Mouse (Mus musculus): ENCODE measurements around the gene Osbpl5. TPM values are rescaled to one million over a fixed set of nuclear protein-coding genes. Genes with fewer than 3 reads are reported as not detected.

Gene Osbpl5
- polyA plus RNA-seq, 2 experiments = 51.3 to 60.4 TPM

- Histone ChIP-seq H3K27ac (replicated peaks; ENCODE audit: low read depth, low read length) (no peak overlapping the region), H3K9me3 (ENCODE audit: control insufficient read depth, low read length) (no peaks in the 10 kb centered on the region), H3K27me3 (ENCODE audit: control insufficient read depth, insufficient read depth, low read length) (no peaks in the 10 kb centered on the region), H3K4me3 (replicated peaks; ENCODE audit: low read length) (peak overlapping the region; percentile 4; the same call in 1 of the 2 replicates), H3K4me2 (replicated peaks; ENCODE audit: low read depth, low read length, severe bottlenecking) (peak overlapping the region; percentile 46), H3K9ac (ENCODE audit: low read depth, low read length, severe bottlenecking) (peak overlapping the region; percentile 45; the same call in 1 of the 2 replicates), H3K4me1 (ENCODE audit: control insufficient read depth, insufficient read depth, low read length) (no peaks in the 10 kb centered on the region), H3K36me3 (ENCODE audit: control insufficient read depth, insufficient read depth, low read length) (no peaks in the 10 kb centered on the region)
- TF ChIP-seq POLR2A (IDR thresholded peaks at IDR 0.05; ENCODE audit: borderline replicate concordance, extremely low read depth, insufficient read depth, insufficient read length) = no peak
- 2% methylated on average over 16 of the region's 16 CpGs for WGBS
- ATAC-seq (ENCODE audit: low FRiP score, low read depth) (peak; percentile 88), DNase-seq (ENCODE audit: low spot score) (peak; percentile 93)
These were observed 8.5 kb downstream of the Osbpl5 start for GRCm38 (mm10) chr7:143748041-143748868.

GRCm38 (mm10) chr7:143740653-143741052 is 16.1 kb downstream of the Osbpl5 start:
- H3K4me3 ChIP-seq (replicated peaks; ENCODE audit: low read length) = peak overlapping the region; percentile 70
- no peak overlapping the region for H3K27ac ChIP-seq (replicated peaks; ENCODE audit: low read depth, low read length)
- 21% methylated on average over 2 of the region's 2 CpGs for WGBS
- H3K9ac ChIP-seq (ENCODE audit: low read depth, low read length, severe bottlenecking) = peak overlapping the region; percentile 90
- no peaks in the 10 kb centered on the region for H3K9me3 ChIP-seq (ENCODE audit: control insufficient read depth, low read length)
- H3K27me3 ChIP-seq (ENCODE audit: control insufficient read depth, insufficient read depth, low read length) = no peaks in the 10 kb centered on the region
- no peak for TF ChIP-seq POLR2A (IDR thresholded peaks at IDR 0.05; ENCODE audit: borderline replicate concordance, extremely low read depth, insufficient read depth, insufficient read length)
- H3K4me2 ChIP-seq (replicated peaks; ENCODE audit: low read depth, low read length, severe bottlenecking) = peak overlapping the region; percentile 62
- no peak for DNase-seq (ENCODE audit: low spot score)
- 0 out of 2 replicates have a peak, but pooled peaks have one; percentile 3 for ATAC-seq (ENCODE audit: low FRiP score, low read depth)
- no peaks in the 10 kb centered on the region for H3K36me3 ChIP-seq (ENCODE audit: control insufficient read depth, insufficient read depth, low read length)
- H3K4me1 ChIP-seq (ENCODE audit: control insufficient read depth, insufficient read depth, low read length) = peaks cover 25% of the 10 kb centered on the region

GRCm38 (mm10) chr7:143739511-143740461 is 17.0 kb downstream of the Osbpl5 start:
- Histone ChIP-seq H3K4me1 (ENCODE audit: control insufficient read depth, insufficient read depth, low read length) (peaks cover 25% of the 10 kb centered on the region), H3K4me2 (replicated peaks; ENCODE audit: low read depth, low read length, severe bottlenecking) (peak overlapping the region; percentile 62), H3K9me3 (ENCODE audit: control insufficient read depth, low read length) (no peaks in the 10 kb centered on the region), H3K4me3 (replicated peaks; ENCODE audit: low read length) (peak overlapping the region; percentile 70), H3K27ac (replicated peaks; ENCODE audit: low read depth, low read length) (peak overlapping the region; percentile 81), H3K27me3 (ENCODE audit: control insufficient read depth, insufficient read depth, low read length) (no peaks in the 10 kb centered on the region), H3K9ac (ENCODE audit: low read depth, low read length, severe bottlenecking) (peak overlapping the region; percentile 90), H3K36me3 (ENCODE audit: control insufficient read depth, insufficient read depth, low read length) (peaks cover 2% of the 10 kb centered on the region; the same call in 1 of the 2 replicates)
- ATAC-seq (ENCODE audit: low FRiP score, low read depth) (peak; percentile 96), DNase-seq (ENCODE audit: low spot score) (peak; percentile 83)
- peak; percentile 78; the same call in 1 of the 2 replicates for TF ChIP-seq POLR2A (IDR thresholded peaks at IDR 0.05; ENCODE audit: borderline replicate concordance, extremely low read depth, insufficient read depth, insufficient read length)
- under 1% methylated on average over 30 of the region's 38 CpGs for WGBS

GRCm38 (mm10) chr7:143738601-143739006 is 18.2 kb downstream of the Osbpl5 start:
- H3K9ac ChIP-seq (ENCODE audit: low read depth, low read length, severe bottlenecking) = peak overlapping the region; percentile 90
- H3K36me3 ChIP-seq (ENCODE audit: control insufficient read depth, insufficient read depth, low read length) = peaks cover 10% of the 10 kb centered on the region
- H3K4me3 ChIP-seq (replicated peaks; ENCODE audit: low read length) = peak overlapping the region; percentile 70
- H3K4me2 ChIP-seq (replicated peaks; ENCODE audit: low read depth, low read length, severe bottlenecking) = peak overlapping the region; percentile 62
- 41% methylated on average over 5 of the region's 5 CpGs for WGBS
- TF ChIP-seq POLR2A (IDR thresholded peaks at IDR 0.05; ENCODE audit: borderline replicate concordance, extremely low read depth, insufficient read depth, insufficient read length) = no peak
- DNase-seq (ENCODE audit: low spot score) = no peak
- 0 out of 2 replicates have a peak overlapping the region, but pooled peaks have one; percentile 33 for H3K27ac ChIP-seq (replicated peaks; ENCODE audit: low read depth, low read length)
- H3K27me3 ChIP-seq (ENCODE audit: control insufficient read depth, insufficient read depth, low read length) = no peaks in the 10 kb centered on the region
- no peak for ATAC-seq (ENCODE audit: low FRiP score, low read depth)
- H3K4me1 ChIP-seq (ENCODE audit: control insufficient read depth, insufficient read depth, low read length) = peaks cover 25% of the 10 kb centered on the region
- H3K9me3 ChIP-seq (ENCODE audit: control insufficient read depth, low read length) = no peaks in the 10 kb centered on the region

- Histone ChIP-seq H3K36me3 (ENCODE audit: control insufficient read depth, insufficient read depth, low read length) (peaks cover 14% of the 10 kb centered on the region), H3K9me3 (ENCODE audit: control insufficient read depth, low read length) (no peaks in the 10 kb centered on the region), H3K27ac (replicated peaks; ENCODE audit: low read depth, low read length) (0 out of 2 replicates have a peak overlapping the region, but pooled peaks have one; percentile 33), H3K9ac (ENCODE audit: low read depth, low read length, severe bottlenecking) (peak overlapping the region; percentile 90; the same call in 1 of the 2 replicates), H3K4me2 (replicated peaks; ENCODE audit: low read depth, low read length, severe bottlenecking) (peak overlapping the region; percentile 62; the same call in 1 of the 2 replicates), H3K4me3 (replicated peaks; ENCODE audit: low read length) (peak overlapping the region; percentile 70), H3K27me3 (ENCODE audit: control insufficient read depth, insufficient read depth, low read length) (no peaks in the 10 kb centered on the region), H3K4me1 (ENCODE audit: control insufficient read depth, insufficient read depth, low read length) (peaks cover 25% of the 10 kb centered on the region)
- ATAC-seq (ENCODE audit: low FRiP score, low read depth) (no peak), DNase-seq (ENCODE audit: low spot score) (no peak)
- WGBS = 61% methylated on average over 6 of the region's 6 CpGs
- TF ChIP-seq POLR2A (IDR thresholded peaks at IDR 0.05; ENCODE audit: borderline replicate concordance, extremely low read depth, insufficient read depth, insufficient read length) = no peak
These were observed 18.6 kb downstream of the Osbpl5 start for GRCm38 (mm10) chr7:143738194-143738593.

Data from limb, embryonic 14.5 days (tissue).